Mouse (Mus musculus) midbrain, embryonic 10.5 days (tissue): Measurements from ENCODE around the gene Exoc4. TPM values are rescaled to one million over a fixed set of nuclear protein-coding genes. Genes with fewer than 3 reads are reported as not detected.

Source experiments
- DNase-seq: peaks from one replicate; pipeline ENCODE4 v3.0.0-alpha.2; 2017; ENCODE audit warnings: low spot score
- H3K27ac ChIP-seq: fragments of 300-500 bp; sonication (generic); replicated peaks from 2 replicates; pipeline ENCODE4 v1.5.1; 2016; ENCODE audit warnings: mild to moderate bottlenecking
- H3K27me3 ChIP-seq: fragments of 300-500 bp; sonication (generic); 2 replicates; pipeline ENCODE4 v1.6.1; 2016; ENCODE audit warnings: low read depth, mild to moderate bottlenecking; ENCODE audit not compliant: poor library complexity, severe bottlenecking
- H3K36me3 ChIP-seq: fragments of 300-500 bp; sonication (generic); 2 replicates; pipeline ENCODE4 v1.6.1; 2016; ENCODE audit warnings: mild to moderate bottlenecking, moderate library complexity
- H3K4me1 ChIP-seq: fragments of 300-500 bp; sonication (generic); 2 replicates; pipeline ENCODE4 v1.6.1; 2016
- H3K4me3 ChIP-seq: fragments of 300-500 bp; sonication (generic); 2 replicates; pipeline ENCODE4 v1.5.1; 2016; ENCODE audit warnings: mild to moderate bottlenecking, moderate library complexity
- H3K9me3 ChIP-seq: fragments of 300-500 bp; sonication (generic); replicated peaks from 2 replicates; pipeline ENCODE4 v1.6.1; 2016; ENCODE audit warnings: mild to moderate bottlenecking
- WGBS: fragments of 180-500 bp; shearing (Covaris S2); methylation state at CpG from one replicate; pipeline ENCODE4 v1.1.7; 2016; 5-methylcytosine and 5-hydroxymethylcytosine counted together
- polyA plus RNA-seq: library from polyadenylated mRNA; unstranded; fragments of >200 nt; fragmentation: Nextera tagmentation; extraction: Ambion mirVana; gene quantifications from 2 replicates; pipeline ENCODE4 v1.2.1, GENCODE M21; 2016

Exoc4 gene
- polyA plus RNA-seq, 1 experiment from 2014 or later: 36.2 TPM

- 89% methylated on average over 2 of the region's 2 CpGs for WGBS
Observed at GRCm38 (mm10) chr6:33960766-33961165, 711.9 kb downstream of the Exoc4 start.

GRCm38 (mm10) chr6:33963092-33963491 lies 714.2 kb downstream of the Exoc4 start:
- H3K9me3 ChIP-seq: no peaks in the 10 kb centered on the region
- H3K36me3 ChIP-seq: no peaks in the 10 kb centered on the region
- peaks cover 8% of the 10 kb centered on the region; the same call in 1 of the 2 replicates for H3K4me1 ChIP-seq
- DNase-seq: no peak
- 80% methylated on average over 2 of the region's 2 CpGs for WGBS
- no peak overlapping the region for H3K4me3 ChIP-seq
- H3K27me3 ChIP-seq: no peaks in the 10 kb centered on the region
- H3K27ac ChIP-seq: no peak overlapping the region

More at GRCm38 (mm10) chr6:33960766-33961165, 711.9 kb downstream of the Exoc4 start:
- Histone ChIP-seq H3K36me3 (no peaks in the 10 kb centered on the region), H3K27ac (no peak overlapping the region), H3K9me3 (no peaks in the 10 kb centered on the region), H3K4me3 (no peak overlapping the region), H3K4me1 (peaks cover 12% of the 10 kb centered on the region; the same call in 1 of the 2 replicates), H3K27me3 (no peaks in the 10 kb centered on the region)
- no peak for DNase-seq

DNA sequence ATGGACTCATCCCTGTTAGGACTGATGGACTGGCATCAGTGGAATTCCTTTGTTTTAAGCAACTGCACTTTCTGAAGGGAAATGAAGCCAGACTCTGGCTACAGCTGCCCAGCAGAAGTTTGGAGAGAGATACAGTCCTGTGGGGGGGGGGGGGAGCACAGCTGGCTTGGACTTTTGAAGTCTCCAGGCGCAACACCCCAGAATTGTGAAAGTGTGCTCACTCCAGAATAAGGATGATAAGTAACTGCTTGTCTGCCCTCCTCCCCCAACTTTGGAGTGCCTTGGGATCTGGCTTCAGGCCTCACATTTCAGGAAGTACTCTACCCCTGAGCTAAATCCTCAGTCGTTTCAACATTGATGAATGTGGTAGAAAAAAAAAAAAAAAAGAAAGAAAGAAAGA lies 716.7 kb downstream of the Exoc4 start:
- no peaks in the 10 kb centered on the region for H3K27me3 ChIP-seq
- no peak overlapping the region for H3K4me3 ChIP-seq
- no peaks in the 10 kb centered on the region for H3K9me3 ChIP-seq
- H3K36me3 ChIP-seq: no peaks in the 10 kb centered on the region
- WGBS: 50% methylated on average over 2 of the region's 2 CpGs
- peaks cover 8% of the 10 kb centered on the region; the same call in 1 of the 2 replicates for H3K4me1 ChIP-seq
- peak overlapping the region; percentile 28; the same call in 1 of the 2 replicates for H3K27ac ChIP-seq
- no peak for DNase-seq

GRCm38 (mm10) chr6:33968746-33969145 lies 719.9 kb downstream of the Exoc4 start:
- WGBS: 90% methylated on average over 2 of the region's 2 CpGs
- H3K27ac ChIP-seq: no peak overlapping the region
- no peaks in the 10 kb centered on the region for H3K27me3 ChIP-seq
- H3K36me3 ChIP-seq: no peaks in the 10 kb centered on the region
- 0 out of 2 replicates have a peak, but pooled peaks cover 3% of the 10 kb centered on the region for H3K4me1 ChIP-seq
- DNase-seq: no peak
- no peak overlapping the region for H3K4me3 ChIP-seq
- no peaks in the 10 kb centered on the region for H3K9me3 ChIP-seq

DNA sequence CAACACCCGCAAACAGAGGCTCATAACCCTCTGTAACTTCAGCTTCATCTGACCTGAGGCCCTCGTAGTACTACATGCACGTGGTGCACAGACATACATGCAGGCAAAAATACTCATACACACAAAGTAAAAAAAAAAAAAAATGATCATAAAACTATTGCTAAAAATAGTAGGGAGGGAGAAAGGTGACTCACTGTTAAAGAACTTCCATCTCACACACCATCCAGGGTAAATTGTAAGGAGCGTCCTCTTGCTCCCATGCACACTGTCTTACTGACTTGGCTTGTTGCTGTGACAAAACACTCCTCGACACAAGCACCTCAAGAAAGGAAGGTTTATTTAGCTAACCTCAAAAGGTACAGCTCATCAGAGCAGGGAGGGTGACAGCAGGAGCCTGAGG lies 723.9 kb downstream of the Exoc4 start:
- Histone ChIP-seq H3K4me1 (peaks cover 13% of the 10 kb centered on the region), H3K9me3 (no peaks in the 10 kb centered on the region), H3K27me3 (no peaks in the 10 kb centered on the region), H3K36me3 (no peaks in the 10 kb centered on the region), H3K4me3 (no peak overlapping the region), H3K27ac (no peak overlapping the region)
- no peak for DNase-seq
- 93% methylated on average over 5 of the region's 5 CpGs for WGBS

- no peak overlapping the region for H3K27ac ChIP-seq
- H3K4me1 ChIP-seq: peaks cover 16% of the 10 kb centered on the region
- WGBS: 80% methylated on average over 10 of the region's 10 CpGs
- no peak overlapping the region for H3K4me3 ChIP-seq
- no peaks in the 10 kb centered on the region for H3K27me3 ChIP-seq
- H3K36me3 ChIP-seq: no peaks in the 10 kb centered on the region
- DNase-seq: no peak
- H3K9me3 ChIP-seq: no peaks in the 10 kb centered on the region
Observed at GRCm38 (mm10) chr6:33976576-33976975, 727.7 kb downstream of the Exoc4 start.

GRCm38 (mm10) chr6:33977448-33977847 lies 728.6 kb downstream of the Exoc4 start:
- Histone ChIP-seq H3K27me3 (no peaks in the 10 kb centered on the region), H3K9me3 (no peaks in the 10 kb centered on the region), H3K4me1 (peaks cover 16% of the 10 kb centered on the region), H3K27ac (peak overlapping the region; percentile 30; the same call in 1 of the 2 replicates), H3K36me3 (no peaks in the 10 kb centered on the region), H3K4me3 (no peak overlapping the region)
- 47% methylated on average over 4 of the region's 4 CpGs for WGBS
- no peak for DNase-seq

DNA sequence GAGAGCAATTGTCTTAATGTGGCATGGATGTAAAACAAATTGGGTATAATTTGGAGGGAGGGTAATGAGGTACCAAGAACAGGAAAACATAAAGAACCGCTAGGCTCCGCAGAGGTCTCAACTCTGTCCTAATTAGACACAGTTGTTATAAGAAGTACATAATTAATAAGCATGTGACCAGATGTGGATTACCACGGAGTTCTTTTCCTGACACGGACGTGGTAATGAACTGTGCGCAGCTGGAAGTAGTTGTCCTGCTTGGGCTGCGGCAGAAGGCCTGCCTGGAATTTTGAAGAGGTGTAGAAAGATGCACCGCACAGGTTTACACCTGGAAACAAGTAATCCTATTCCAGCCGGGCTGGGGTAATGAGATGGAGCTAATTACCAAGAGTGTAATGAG lies 729.0 kb downstream of the Exoc4 start:
- 81% methylated on average over 9 of the region's 9 CpGs for WGBS
- H3K4me1 ChIP-seq: peaks cover 16% of the 10 kb centered on the region
- H3K27ac ChIP-seq: peak overlapping the region; percentile 30; the same call in 1 of the 2 replicates
- no peak overlapping the region for H3K4me3 ChIP-seq
- H3K36me3 ChIP-seq: no peaks in the 10 kb centered on the region
- no peaks in the 10 kb centered on the region for H3K27me3 ChIP-seq
- H3K9me3 ChIP-seq: no peaks in the 10 kb centered on the region
- no peak for DNase-seq

GRCm38 (mm10) chr6:33982709-33983108 lies 733.8 kb downstream of the Exoc4 start:
- H3K27me3 ChIP-seq: no peaks in the 10 kb centered on the region
- H3K4me3 ChIP-seq: no peak overlapping the region
- H3K4me1 ChIP-seq: peaks cover 4% of the 10 kb centered on the region
- no peak for DNase-seq
- H3K27ac ChIP-seq: no peak overlapping the region
- 88% methylated on average over 9 of the region's 9 CpGs for WGBS
- no peaks in the 10 kb centered on the region for H3K9me3 ChIP-seq
- no peaks in the 10 kb centered on the region for H3K36me3 ChIP-seq

- H3K27ac ChIP-seq: no peak overlapping the region
Observed at GRCm38 (mm10) chr6:33987132-33987531, 738.2 kb downstream of the Exoc4 start.

GRCm38 (mm10) chr6:33992213-33993034 lies 743.5 kb downstream of the Exoc4 start:
- Histone ChIP-seq H3K4me3 (peak overlapping the region; percentile 32), H3K9me3 (no peaks in the 10 kb centered on the region), H3K27me3 (no peaks in the 10 kb centered on the region), H3K4me1 (peaks cover 24% of the 10 kb centered on the region), H3K27ac (peak overlapping the region; percentile 63), H3K36me3 (no peaks in the 10 kb centered on the region)
- WGBS: 37% methylated on average over 24 of the region's 24 CpGs
- peak; percentile 68 for DNase-seq

More at GRCm38 (mm10) chr6:33987132-33987531, 738.2 kb downstream of the Exoc4 start:
- H3K9me3 ChIP-seq: no peaks in the 10 kb centered on the region
- H3K4me3 ChIP-seq: no peak overlapping the region
- H3K4me1 ChIP-seq: peaks cover 7% of the 10 kb centered on the region
- no peaks in the 10 kb centered on the region for H3K36me3 ChIP-seq
- no peaks in the 10 kb centered on the region for H3K27me3 ChIP-seq
- DNase-seq: no peak
- 65% methylated on average over 5 of the region's 5 CpGs for WGBS

- Histone ChIP-seq H3K4me1 (peaks cover 30% of the 10 kb centered on the region), H3K4me3 (no peak overlapping the region), H3K9me3 (no peaks in the 10 kb centered on the region), H3K36me3 (no peaks in the 10 kb centered on the region), H3K27ac (no peak overlapping the region), H3K27me3 (no peaks in the 10 kb centered on the region)
- 74% methylated on average over 6 of the region's 6 CpGs for WGBS
- no peak for DNase-seq
Observed at GRCm38 (mm10) chr6:33993842-33994241, 745.0 kb downstream of the Exoc4 start.

GRCm38 (mm10) chr6:33998590-33998989 lies 749.7 kb downstream of the Exoc4 start:
- Histone ChIP-seq H3K4me1 (peaks cover 19% of the 10 kb centered on the region), H3K9me3 (no peaks in the 10 kb centered on the region), H3K4me3 (no peak overlapping the region), H3K27ac (0 out of 2 replicates have a peak overlapping the region, but pooled peaks have one; percentile 33), H3K36me3 (no peaks in the 10 kb centered on the region), H3K27me3 (no peaks in the 10 kb centered on the region)
- no peak for DNase-seq
- WGBS: 45% methylated on average over 4 of the region's 4 CpGs
